Mouse (Mus musculus): ENCODE measurements at regions not wholly inside any gene's neighbourhood (a gene's known extent, or its start where the extent isn't known, plus 50 kb on each side); places are given as distances from the start of the nearest gene placed in this dataset.

DNA sequence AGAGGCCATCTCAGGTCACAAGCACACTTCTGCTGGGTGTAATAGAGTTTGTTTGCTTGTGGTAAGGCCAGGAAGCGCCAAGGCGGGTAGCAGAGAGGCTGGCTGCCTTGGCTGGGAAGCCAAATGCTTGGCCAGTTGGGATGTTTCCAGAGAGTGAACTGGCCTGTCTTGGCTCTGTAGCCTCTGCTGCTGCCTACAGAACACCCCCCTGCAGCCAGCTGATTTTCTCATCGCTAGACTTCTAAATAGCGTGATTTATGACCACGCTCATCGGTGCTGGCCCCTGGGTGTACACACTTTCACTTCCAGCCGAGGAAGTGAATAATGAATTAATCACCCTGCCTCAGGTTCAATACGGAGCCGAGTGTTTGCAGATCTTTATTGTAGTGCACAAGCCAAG is 102.2 kb upstream of the Adpgk start:
- ATAC-seq (replicated peaks; ENCODE audit: low FRiP score), result no peak
- Histone ChIP-seq H3K4me3 (replicated peaks) (no peak overlapping the region), H3K36me3 (no peaks in the 10 kb centered on the region), H3K9ac (no peak overlapping the region), H3K27me3 (no peaks in the 10 kb centered on the region), H3K9me3 (replicated peaks) (no peaks in the 10 kb centered on the region), H3K27ac (no peak overlapping the region; the same call in 1 of the 2 replicates), H3K4me2 (peak overlapping the region; percentile 27), H3K4me1 (peaks cover 11% of the 10 kb centered on the region)
- WGBS, result 18% methylated on average over 9 of the region's 9 CpGs

DNA sequence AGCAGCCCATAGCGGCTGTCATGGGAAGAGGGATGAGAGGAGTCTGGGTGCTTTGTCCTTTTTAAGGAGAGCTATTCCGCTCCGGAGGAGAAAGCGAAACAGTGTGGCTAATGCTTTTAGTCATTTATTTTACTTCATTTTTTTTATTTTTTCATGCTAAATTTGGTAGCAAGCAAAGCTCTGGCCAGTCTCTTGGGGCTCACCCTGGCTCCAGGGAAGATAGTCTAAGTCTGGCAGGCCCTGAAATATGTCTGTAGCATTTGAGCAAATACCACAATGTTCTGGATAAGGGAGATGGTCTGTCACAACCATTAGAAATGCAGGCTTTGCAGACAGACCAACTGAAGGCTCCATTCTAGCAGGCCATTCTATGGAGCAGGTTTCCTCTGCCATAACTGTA is 102.9 kb upstream of the Adpgk start:
- H3K4me2 ChIP-seq, result no peak overlapping the region
- H3K9me3 ChIP-seq (replicated peaks), result no peaks in the 10 kb centered on the region
- no peaks in the 10 kb centered on the region for H3K27me3 ChIP-seq
- ATAC-seq (replicated peaks; ENCODE audit: low FRiP score), result no peak
- H3K27ac ChIP-seq, result no peak overlapping the region
- H3K36me3 ChIP-seq, result no peaks in the 10 kb centered on the region
- H3K4me1 ChIP-seq, result peaks cover 11% of the 10 kb centered on the region
- no peak overlapping the region for H3K4me3 ChIP-seq (replicated peaks)
- WGBS, result 83% methylated on average over 4 of the region's 4 CpGs
- H3K9ac ChIP-seq, result no peak overlapping the region

DNA sequence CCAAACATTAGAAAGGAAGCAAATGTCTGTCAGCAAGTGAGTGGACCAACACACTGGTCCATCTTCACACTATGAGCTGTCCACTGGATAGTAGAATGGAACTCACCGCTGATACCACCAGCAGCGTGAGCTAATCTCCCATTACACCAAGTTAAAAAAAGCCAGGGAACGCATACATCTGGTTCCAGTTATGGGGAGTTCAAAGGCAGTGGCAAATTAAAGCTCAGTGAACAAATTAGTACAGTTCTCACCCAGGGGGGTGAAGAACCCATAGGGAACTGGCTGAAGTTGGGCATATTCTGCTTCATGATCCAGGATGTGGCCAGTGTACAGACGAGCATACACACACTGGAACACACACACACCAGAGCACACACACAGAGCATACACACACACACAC is 105.0 kb upstream of the Adpgk start:
- H3K36me3 ChIP-seq, result no peaks in the 10 kb centered on the region
- H3K4me3 ChIP-seq (replicated peaks), result no peak overlapping the region
- no peak overlapping the region for H3K4me2 ChIP-seq
- H3K4me1 ChIP-seq, result peaks cover 18% of the 10 kb centered on the region
- H3K27ac ChIP-seq, result no peak overlapping the region
- ATAC-seq (replicated peaks; ENCODE audit: low FRiP score), result no peak
- no peaks in the 10 kb centered on the region for H3K27me3 ChIP-seq
- 76% methylated on average over 4 of the region's 4 CpGs for WGBS
- no peak overlapping the region for H3K9ac ChIP-seq
- H3K9me3 ChIP-seq (replicated peaks), result no peaks in the 10 kb centered on the region

DNA sequence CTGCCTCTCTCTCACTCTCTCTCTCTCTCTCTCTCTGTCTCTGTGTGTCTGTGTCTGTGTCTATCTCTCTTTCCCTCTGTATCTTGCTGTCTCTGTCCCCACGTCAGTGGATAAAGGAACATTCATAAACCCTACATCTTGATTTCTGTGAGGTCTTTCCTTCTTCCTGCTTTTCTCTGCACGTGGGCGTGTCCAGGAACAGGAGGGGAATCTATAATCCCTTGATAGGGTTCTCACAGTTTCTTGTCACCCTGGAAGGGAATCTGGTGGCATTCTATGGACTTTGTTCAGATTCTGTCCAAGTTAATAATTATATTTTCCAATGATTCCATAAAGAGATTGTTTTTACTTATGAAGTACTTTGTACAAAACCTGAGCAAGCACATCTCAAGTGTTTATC is 107.3 kb upstream of the Adpgk start:
- Histone ChIP-seq H3K9me3 (replicated peaks) (no peaks in the 10 kb centered on the region), H3K9ac (no peak overlapping the region), H3K4me1 (peaks cover 10% of the 10 kb centered on the region), H3K27me3 (no peaks in the 10 kb centered on the region), H3K4me2 (no peak overlapping the region), H3K27ac (no peak overlapping the region), H3K4me3 (replicated peaks) (no peak overlapping the region), H3K36me3 (no peaks in the 10 kb centered on the region)
- ATAC-seq (replicated peaks; ENCODE audit: low FRiP score), result no peak
- 57% methylated on average over 3 of the region's 3 CpGs for WGBS

DNA sequence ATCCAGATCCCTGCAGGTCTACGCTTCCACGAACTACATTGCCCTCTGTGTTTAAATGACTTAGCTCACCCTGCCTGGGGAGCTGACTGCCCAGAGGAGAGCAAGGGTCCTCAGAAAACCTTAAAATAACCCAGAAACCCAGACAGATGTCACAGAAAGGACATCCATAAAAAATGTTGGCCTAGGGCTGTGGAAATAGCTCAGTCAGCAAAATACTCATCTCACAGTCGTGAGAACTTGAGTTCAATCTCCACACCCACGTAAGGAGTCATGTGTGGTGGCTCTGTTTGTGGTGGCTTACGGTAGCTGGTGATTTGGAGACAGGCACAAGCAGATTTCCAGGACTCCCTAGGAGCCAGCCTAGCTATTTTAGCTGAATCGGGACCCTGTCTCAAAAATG is 108.5 kb upstream of the Adpgk start:
- no peaks in the 10 kb centered on the region for H3K36me3 ChIP-seq
- H3K9me3 ChIP-seq (replicated peaks), result no peaks in the 10 kb centered on the region
- no peak overlapping the region for H3K4me2 ChIP-seq
- H3K27ac ChIP-seq, result no peak overlapping the region
- no peak overlapping the region for H3K9ac ChIP-seq
- no peaks in the 10 kb centered on the region for H3K27me3 ChIP-seq
- H3K4me3 ChIP-seq (replicated peaks), result no peak overlapping the region
- no peak for ATAC-seq (replicated peaks; ENCODE audit: low FRiP score)
- 53% methylated on average over 6 of the region's 6 CpGs for WGBS
- peaks cover 6% of the 10 kb centered on the region; the same call in 1 of the 2 replicates for H3K4me1 ChIP-seq

DNA sequence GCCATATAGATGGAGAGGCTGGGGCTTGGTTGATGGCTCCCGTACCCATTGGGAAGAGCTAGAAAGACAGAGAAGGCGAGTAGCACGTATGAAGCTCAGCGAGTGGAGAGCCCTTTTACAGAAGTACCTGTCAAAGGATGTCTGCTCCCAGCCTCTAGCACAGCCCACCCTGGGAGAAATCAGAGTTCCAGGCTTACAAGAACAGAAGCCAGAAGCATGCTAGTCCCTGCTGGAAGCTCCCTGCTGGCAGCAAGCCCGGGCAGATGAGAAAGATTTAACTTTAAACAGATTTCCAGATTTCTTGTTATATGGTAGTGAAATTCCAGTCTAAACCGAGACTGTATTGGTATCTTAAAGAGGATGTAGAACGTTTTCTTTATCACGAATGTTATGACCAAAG is 108.9 kb upstream of the Adpgk start:
- peaks cover 6% of the 10 kb centered on the region; the same call in 1 of the 2 replicates for H3K4me1 ChIP-seq
- H3K4me2 ChIP-seq, result no peak overlapping the region
- H3K9ac ChIP-seq, result no peak overlapping the region
- 72% methylated on average over 8 of the region's 8 CpGs for WGBS
- H3K27me3 ChIP-seq, result no peaks in the 10 kb centered on the region
- H3K4me3 ChIP-seq (replicated peaks), result no peak overlapping the region
- H3K36me3 ChIP-seq, result no peaks in the 10 kb centered on the region
- peak overlapping the region; percentile 14; the same call in 1 of the 2 replicates for H3K27ac ChIP-seq
- ATAC-seq (replicated peaks; ENCODE audit: low FRiP score), result no peak
- H3K9me3 ChIP-seq (replicated peaks), result no peaks in the 10 kb centered on the region

DNA sequence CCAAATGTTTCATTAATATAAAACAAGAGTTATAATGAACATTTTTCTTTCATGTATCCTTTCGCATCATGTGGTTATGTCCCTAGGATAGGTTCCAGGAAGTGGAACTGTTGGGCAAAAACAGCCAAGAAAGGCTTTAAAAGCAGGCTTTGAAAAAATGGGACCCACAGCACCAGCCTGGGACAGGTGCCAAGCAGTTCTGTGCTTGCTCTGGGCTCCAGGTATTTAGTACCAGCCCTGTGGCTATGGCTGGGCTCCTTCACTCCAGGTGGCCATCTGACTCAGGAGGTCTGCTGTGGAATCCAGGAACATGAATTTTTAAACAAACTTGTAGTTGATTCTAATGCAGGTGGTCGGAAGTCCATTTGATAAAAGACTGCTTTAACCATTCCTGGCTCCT is 119.8 kb upstream of the Adpgk start:
- Histone ChIP-seq H3K9ac (no peak overlapping the region), H3K36me3 (no peaks in the 10 kb centered on the region), H3K27ac (no peak overlapping the region), H3K9me3 (replicated peaks) (no peaks in the 10 kb centered on the region), H3K4me2 (no peak overlapping the region), H3K4me1 (no peaks in the 10 kb centered on the region), H3K27me3 (no peaks in the 10 kb centered on the region), H3K4me3 (replicated peaks) (no peak overlapping the region)
- ATAC-seq (replicated peaks; ENCODE audit: low FRiP score), result no peak
- 86% methylated on average over 2 of the region's 2 CpGs for WGBS

DNA sequence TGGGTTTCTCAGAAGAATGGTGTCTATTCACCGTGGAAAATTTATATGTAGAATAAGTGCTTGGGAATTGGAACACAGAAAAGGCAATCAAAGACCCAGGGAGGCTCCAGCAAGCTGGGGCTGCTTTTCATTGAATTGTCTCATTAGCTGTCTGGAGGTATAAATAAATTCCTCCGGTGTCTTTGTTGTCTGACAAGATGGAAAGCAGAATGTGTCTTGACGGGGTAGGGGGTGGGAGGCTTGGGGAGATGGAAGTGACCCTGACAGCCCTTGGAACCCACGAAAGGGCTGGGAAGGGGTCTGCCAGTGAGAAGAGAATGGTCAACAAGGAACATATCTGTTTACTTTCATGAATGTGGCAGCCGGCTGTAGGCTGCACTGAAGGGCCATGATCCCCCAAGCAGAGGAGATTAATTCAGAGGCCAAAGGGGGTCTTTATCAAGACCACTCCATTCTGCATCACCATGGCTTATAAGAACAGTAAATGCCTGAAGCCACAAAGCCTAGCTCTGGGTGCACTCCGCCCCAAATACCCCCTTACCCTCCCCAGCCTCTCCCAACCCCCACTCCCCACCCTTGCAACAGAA is 127.2 kb upstream of the Neo1 start:
- WGBS, result 45% methylated on average over 6 of the region's 6 CpGs
- Histone ChIP-seq H3K4me2 (no peak overlapping the region), H3K9me3 (replicated peaks) (no peaks in the 10 kb centered on the region), H3K27ac (no peak overlapping the region), H3K4me3 (replicated peaks) (no peak overlapping the region), H3K9ac (no peak overlapping the region), H3K27me3 (no peaks in the 10 kb centered on the region), H3K4me1 (no peaks in the 10 kb centered on the region), H3K36me3 (no peaks in the 10 kb centered on the region)
- no peak for ATAC-seq (replicated peaks; ENCODE audit: low FRiP score)

DNA sequence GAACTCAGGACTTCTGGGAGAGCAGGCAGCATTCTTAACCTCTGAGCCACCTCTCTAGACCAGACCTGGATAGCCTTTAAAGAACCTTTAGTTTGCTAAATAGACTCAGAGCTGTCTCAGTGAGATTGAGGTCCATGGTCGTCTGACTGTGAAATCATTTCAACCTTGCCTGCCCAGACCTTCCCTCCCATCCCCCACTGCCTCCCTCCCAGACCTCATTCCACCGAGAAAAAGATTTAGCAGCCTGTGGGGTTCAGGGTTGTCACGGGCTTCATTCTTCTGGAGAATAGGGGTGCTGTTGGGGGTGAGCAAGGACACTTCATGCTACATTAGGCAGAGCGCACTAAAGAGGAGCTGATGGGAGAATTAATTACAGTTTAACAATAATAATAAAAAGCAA is 126.7 kb upstream of the Neo1 start:
- H3K27me3 ChIP-seq, result no peaks in the 10 kb centered on the region
- no peaks in the 10 kb centered on the region for H3K36me3 ChIP-seq
- H3K9ac ChIP-seq, result no peak overlapping the region
- H3K4me1 ChIP-seq, result no peaks in the 10 kb centered on the region
- H3K27ac ChIP-seq, result no peak overlapping the region
- no peak overlapping the region for H3K4me2 ChIP-seq
- H3K9me3 ChIP-seq (replicated peaks), result no peaks in the 10 kb centered on the region
- ATAC-seq (replicated peaks; ENCODE audit: low FRiP score), result no peak
- WGBS, result 30% methylated on average over 4 of the region's 4 CpGs
- H3K4me3 ChIP-seq (replicated peaks), result no peak overlapping the region

DNA sequence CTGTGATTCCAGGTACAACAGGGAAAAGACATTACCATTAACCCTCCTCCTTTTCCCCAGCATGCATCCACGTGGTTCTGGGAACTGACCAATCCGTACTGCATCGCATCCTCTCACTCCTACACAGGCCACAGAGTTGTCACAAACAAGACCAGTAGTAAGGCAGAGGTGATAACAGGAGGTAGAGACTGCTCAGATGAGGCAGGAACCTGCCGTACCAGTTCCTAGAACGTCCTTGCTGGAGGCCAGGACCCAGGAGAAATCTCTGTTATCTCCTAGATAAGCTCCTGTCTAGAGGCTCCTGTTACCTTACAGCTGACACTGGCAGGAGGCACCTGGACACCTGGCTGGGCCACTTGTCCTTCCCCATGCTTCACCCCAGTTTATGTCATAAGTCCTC is 121.4 kb upstream of the Neo1 start:
- Histone ChIP-seq H3K27ac (no peak overlapping the region), H3K9me3 (replicated peaks) (no peaks in the 10 kb centered on the region), H3K4me3 (replicated peaks) (no peak overlapping the region), H3K9ac (no peak overlapping the region), H3K27me3 (no peaks in the 10 kb centered on the region), H3K36me3 (no peaks in the 10 kb centered on the region), H3K4me2 (no peak overlapping the region), H3K4me1 (peaks cover 2% of the 10 kb centered on the region; the same call in 1 of the 2 replicates)
- WGBS, result 66% methylated on average over 5 of the region's 5 CpGs
- ATAC-seq (replicated peaks; ENCODE audit: low FRiP score), result no peak

DNA sequence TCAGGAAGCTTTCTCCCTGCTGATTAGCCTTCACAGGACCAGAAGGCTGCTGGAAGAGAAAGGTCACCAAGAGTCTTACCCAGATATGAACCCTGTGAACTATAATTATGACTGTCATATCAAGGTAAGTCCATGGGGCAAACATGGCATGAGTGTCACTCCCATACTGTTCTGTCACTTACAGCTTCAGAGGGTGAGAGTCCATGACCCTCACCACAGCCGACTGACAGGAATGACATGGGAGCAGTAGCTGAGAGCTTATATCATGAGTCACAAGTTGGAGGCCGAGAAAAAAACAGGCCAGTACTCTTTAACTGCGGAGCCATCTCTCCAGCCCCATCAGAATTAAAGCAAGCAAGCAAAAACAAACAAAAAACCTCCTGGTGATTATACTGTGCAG is 117.7 kb upstream of the Neo1 start:
- H3K27ac ChIP-seq, result no peak overlapping the region
- 58% methylated on average over 3 of the region's 3 CpGs for WGBS
- no peak overlapping the region for H3K4me3 ChIP-seq (replicated peaks)
- no peak overlapping the region for H3K9ac ChIP-seq
- peaks cover 2% of the 10 kb centered on the region; the same call in 1 of the 2 replicates for H3K4me1 ChIP-seq
- no peaks in the 10 kb centered on the region for H3K27me3 ChIP-seq
- H3K4me2 ChIP-seq, result no peak overlapping the region
- H3K9me3 ChIP-seq (replicated peaks), result no peaks in the 10 kb centered on the region
- no peak for ATAC-seq (replicated peaks; ENCODE audit: low FRiP score)
- H3K36me3 ChIP-seq, result no peaks in the 10 kb centered on the region

DNA sequence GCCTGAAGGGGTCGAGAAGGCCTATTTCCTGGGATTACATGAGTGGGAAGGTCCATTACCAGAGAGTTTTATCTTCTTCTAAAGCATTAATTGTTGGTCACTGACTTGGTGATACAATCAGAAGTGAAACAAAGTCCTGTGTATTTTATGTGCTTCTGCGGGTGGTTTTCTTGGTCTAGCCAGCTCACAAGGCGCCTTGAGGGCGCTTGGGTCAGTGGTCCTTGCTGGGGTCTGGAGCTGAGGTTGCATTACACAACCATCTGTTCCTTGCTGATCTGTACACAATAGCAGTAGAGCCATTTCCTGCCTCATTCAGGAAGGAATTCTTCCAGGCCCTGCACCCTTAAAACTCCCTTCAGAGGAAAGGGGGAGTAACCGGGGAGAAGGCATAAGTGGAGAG is 116.9 kb upstream of the Neo1 start:
- ATAC-seq (replicated peaks; ENCODE audit: low FRiP score), result no peak
- 37% methylated on average over 5 of the region's 5 CpGs for WGBS
- no peak overlapping the region for H3K27ac ChIP-seq

DNA sequence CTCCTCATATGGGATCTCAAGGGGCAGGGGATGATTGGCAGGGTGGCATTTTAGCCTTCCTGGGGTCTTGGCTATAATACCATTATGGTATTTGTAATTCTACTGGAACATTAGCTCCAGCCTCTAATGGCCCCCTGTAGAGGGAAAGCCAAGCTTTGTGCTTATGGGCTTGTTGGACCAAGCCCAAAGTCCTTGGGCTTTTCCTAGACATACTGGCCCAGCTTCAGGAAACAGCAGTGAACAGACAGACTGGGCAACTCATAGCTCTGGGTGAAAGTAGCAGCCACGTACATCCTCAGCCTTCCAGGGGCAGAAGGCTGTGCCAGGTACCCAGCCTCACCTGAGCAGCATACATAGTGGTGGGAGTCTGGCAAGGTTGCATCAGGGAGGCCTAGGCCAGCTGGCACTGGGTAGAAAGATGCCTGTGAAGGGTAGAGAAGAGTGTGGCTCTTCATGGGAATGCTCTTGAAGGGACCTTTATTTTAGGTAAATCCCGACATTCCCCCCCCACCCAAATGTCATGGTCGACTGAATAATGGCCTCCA is 108.1 kb upstream of the Neo1 start:
- Histone ChIP-seq H3K4me3 (replicated peaks) (no peak overlapping the region), H3K27me3 (no peaks in the 10 kb centered on the region), H3K9me3 (replicated peaks) (no peaks in the 10 kb centered on the region), H3K4me1 (no peaks in the 10 kb centered on the region), H3K4me2 (no peak overlapping the region), H3K36me3 (no peaks in the 10 kb centered on the region), H3K9ac (no peak overlapping the region), H3K27ac (no peak overlapping the region)
- no peak for ATAC-seq (replicated peaks; ENCODE audit: low FRiP score)
- WGBS, result 81% methylated on average over 3 of the region's 3 CpGs

More for the DNA sequence above, 116.9 kb upstream of the Neo1 start:
- Histone ChIP-seq H3K9me3 (replicated peaks) (no peaks in the 10 kb centered on the region), H3K4me2 (no peak overlapping the region), H3K4me1 (peaks cover 2% of the 10 kb centered on the region; the same call in 1 of the 2 replicates), H3K27me3 (no peaks in the 10 kb centered on the region), H3K9ac (no peak overlapping the region), H3K36me3 (no peaks in the 10 kb centered on the region), H3K4me3 (replicated peaks) (no peak overlapping the region)

Data from kidney, embryonic 15.5 days (tissue).